Mouse (Mus musculus) heart, adult 2 months (tissue): Measurements from ENCODE around the gene Sim1. TPM values are rescaled to one million over a fixed set of nuclear protein-coding genes. Genes with fewer than 3 reads are reported as not detected.

ENCODE experiments used
- DNase-seq, 2 experiments: peaks; one replicate each; pipeline ENCODE4 v3.0.0; 2021
- H3K27ac ChIP-seq: fragments of 200-600 bp; 2 replicates; pipeline ENCODE4 v1.8.1; 2022
- H3K27me3 ChIP-seq: fragments of 200-500 bp; 2 replicates; pipeline ENCODE4 v1.6.1; 2012; ENCODE audit warnings: mild to moderate bottlenecking, low read length, inconsistent platforms, mixed read lengths; ENCODE audit not compliant: control insufficient read depth, insufficient read depth
- H3K36me3 ChIP-seq: fragments of 200-500 bp; 2 replicates; pipeline ENCODE4 v1.6.1; 2012; ENCODE audit warnings: low read length, inconsistent platforms; ENCODE audit not compliant: control insufficient read depth, insufficient read depth
- H3K4me1 ChIP-seq: fragments of 200-500 bp; 2 replicates; pipeline ENCODE4 v1.6.1; 2011; ENCODE audit warnings: low read length; ENCODE audit not compliant: control insufficient read depth, insufficient read depth
- H3K4me3 ChIP-seq: fragments of 200-600 bp; 2 replicates; pipeline ENCODE4 v1.8.1; 2022
- H3K79me2 ChIP-seq: fragments of 200-500 bp; replicated peaks from 2 replicates; pipeline ENCODE4 v1.6.1; 2012; ENCODE audit warnings: mild to moderate bottlenecking, inconsistent platforms, low read length, moderate library complexity, mixed read lengths; ENCODE audit not compliant: control insufficient read depth, insufficient read depth
- H3K9ac ChIP-seq: fragments of 200-500 bp; 2 replicates; pipeline ENCODE4 v1.6.1; 2012; ENCODE audit warnings: low read depth, mild to moderate bottlenecking, control low read depth, inconsistent platforms, low read length, mixed read lengths
- CTCF ChIP-seq: fragments of 200-600 bp; IDR thresholded peaks from 2 replicates; pipeline ENCODE4 v1.8.1; 2022; ENCODE audit warnings: antibody characterized with exemption, mild to moderate bottlenecking, moderate library complexity
- EP300 ChIP-seq: fragments of 200-500 bp; IDR thresholded peaks from 2 replicates; pipeline ENCODE4 v1.6.1; 2011; ENCODE audit warnings: low read depth, low read length, control low read depth; ENCODE audit not compliant: insufficient read depth
- POLR2A ChIP-seq: fragments of 200-500 bp; IDR thresholded peaks from 2 replicates; pipeline ENCODE4 v1.6.1; 2011; ENCODE audit warnings: mild to moderate bottlenecking, low read depth, low read length, control low read depth; ENCODE audit not compliant: insufficient read depth
- WGBS: fragments of 180-500 bp; shearing (Covaris S2); methylation state at CpG from one replicate; pipeline ENCODE4 v1.1.7; 2018; 5-methylcytosine and 5-hydroxymethylcytosine counted together
- intact Hi-C: fragments of 180-260 bp; cut with DNase I; formaldehyde crosslinking; loops from one replicate; pipeline ENCODE4 v1.15.1; 2025
- polyA plus RNA-seq: library from polyadenylated mRNA; depleted of rRNA; stranded (reverse); fragments of >200 nt; gene quantifications from 2 replicates; pipeline ENCODE4 v1.2.3, GENCODE M21; 2012
- total RNA-seq, 2 experiments: library from RNA; stranded (reverse); gene quantifications; 2 replicates each; pipeline ENCODE4 v1.2.3; 2021

The Sim1 gene
- total and polyA plus RNA-seq, 3 experiments = not detected

DNA sequence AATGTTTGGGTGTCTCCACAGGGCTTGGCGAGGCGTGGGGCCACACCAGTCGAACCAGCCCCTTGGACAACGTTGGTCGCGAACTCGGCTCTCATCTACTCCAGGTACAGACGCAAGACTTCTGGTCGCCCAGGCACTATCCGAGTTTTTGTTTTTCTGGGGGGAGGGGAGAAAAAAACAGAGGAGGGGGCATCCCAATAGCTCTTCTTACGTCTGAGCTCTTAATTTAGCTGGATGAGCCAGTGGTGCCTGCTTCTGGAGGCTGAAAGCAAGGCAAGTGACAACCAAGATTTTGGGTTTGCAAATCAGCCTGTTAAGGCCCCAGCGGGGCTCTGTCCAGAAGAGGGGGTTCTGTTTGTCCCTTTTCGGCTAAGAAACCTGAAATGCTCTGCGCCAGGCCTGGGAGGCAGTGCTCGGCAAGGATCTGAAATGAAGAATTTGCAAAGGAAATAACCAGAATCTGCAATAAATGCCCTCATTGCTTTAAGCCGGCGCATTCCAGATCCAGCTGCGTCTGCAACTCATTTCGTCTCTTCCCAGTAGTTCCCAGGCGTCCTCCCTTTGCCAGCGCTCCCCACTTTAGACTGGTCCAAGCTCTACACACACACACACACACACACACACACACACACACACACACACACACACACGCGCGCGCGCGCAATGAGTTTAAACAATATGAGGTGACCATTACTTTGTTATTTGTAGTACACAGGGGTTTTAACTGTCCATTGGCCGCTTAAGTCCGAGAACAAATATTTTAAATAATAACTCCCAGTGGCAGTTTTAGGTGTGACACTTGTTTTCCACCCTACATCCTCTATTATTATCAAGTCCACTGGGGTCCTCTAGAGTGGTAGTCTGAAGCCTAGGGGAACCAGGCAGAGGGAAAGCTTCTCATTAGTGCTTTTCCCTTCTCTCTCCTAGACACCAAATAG lies 10.5 kb downstream of the Sim1 start:
- H3K4me3 ChIP-seq = no peak overlapping the region
- TF ChIP-seq CTCF (no peak), POLR2A (no peak), EP300 (no peak)
- no peak overlapping the region for H3K27ac ChIP-seq
- no peaks in the 10 kb centered on the region for H3K36me3 ChIP-seq
- intact Hi-C loops = no loop called here
- no peak for DNase-seq
- peaks cover 29% of the 10 kb centered on the region for H3K27me3 ChIP-seq
- no peak overlapping the region for H3K9ac ChIP-seq
- no peaks in the 10 kb centered on the region for H3K79me2 ChIP-seq
- no peaks in the 10 kb centered on the region for H3K4me1 ChIP-seq
- WGBS = 21% methylated on average over 29 of the region's 29 CpGs

GRCm38 (mm10) chr10:50910400-50910799 lies 15.8 kb downstream of the Sim1 start:
- intact Hi-C loops = no loop called here
- Histone ChIP-seq H3K4me1 (no peaks in the 10 kb centered on the region), H3K9ac (no peak overlapping the region), H3K27me3 (peaks cover 13% of the 10 kb centered on the region), H3K79me2 (no peaks in the 10 kb centered on the region), H3K27ac (no peak overlapping the region), H3K4me3 (no peak overlapping the region), H3K36me3 (no peaks in the 10 kb centered on the region)
- TF ChIP-seq POLR2A (no peak), EP300 (no peak)
- 8% methylated on average over 16 of the region's 16 CpGs for WGBS
- DNase-seq = no peak

GRCm38 (mm10) chr10:50910861-50911410 lies 16.4 kb downstream of the Sim1 start:
- Histone ChIP-seq H3K4me1 (no peaks in the 10 kb centered on the region), H3K9ac (no peak overlapping the region), H3K27me3 (peaks cover 13% of the 10 kb centered on the region), H3K79me2 (no peaks in the 10 kb centered on the region), H3K27ac (no peak overlapping the region), H3K36me3 (no peaks in the 10 kb centered on the region), H3K4me3 (no peak overlapping the region)
- intact Hi-C loops = no loop called here
- WGBS = 12% methylated on average over 12 of the region's 12 CpGs
- DNase-seq = no peak
- TF ChIP-seq EP300 = no peak
- no peak for TF ChIP-seq CTCF
- TF ChIP-seq POLR2A = no peak

- TF ChIP-seq EP300 = no peak
- no peak for TF ChIP-seq POLR2A
- TF ChIP-seq CTCF = no peak
- DNase-seq = no peak
- Histone ChIP-seq H3K4me1 (no peaks in the 10 kb centered on the region), H3K79me2 (no peaks in the 10 kb centered on the region), H3K27ac (no peak overlapping the region), H3K27me3 (peaks cover 2% of the 10 kb centered on the region), H3K4me3 (no peak overlapping the region), H3K36me3 (no peaks in the 10 kb centered on the region), H3K9ac (no peak overlapping the region)
- 44% methylated on average over 2 of the region's 2 CpGs for WGBS
- intact Hi-C loops = no loop called here
Observed at GRCm38 (mm10) chr10:50915607-50916006, 21.1 kb downstream of the Sim1 start.

- intact Hi-C loops = no loop called here
- WGBS = 61% methylated on average over 5 of the region's 5 CpGs
- Histone ChIP-seq H3K36me3 (no peaks in the 10 kb centered on the region), H3K4me3 (no peak overlapping the region), H3K9ac (no peak overlapping the region), H3K4me1 (no peaks in the 10 kb centered on the region), H3K27me3 (no peaks in the 10 kb centered on the region), H3K27ac (no peak overlapping the region), H3K79me2 (no peaks in the 10 kb centered on the region)
- TF ChIP-seq POLR2A (no peak), CTCF (no peak), EP300 (no peak)
- DNase-seq = no peak
Observed at GRCm38 (mm10) chr10:50929281-50929680, 34.7 kb downstream of the Sim1 start.

GRCm38 (mm10) chr10:50935673-50936072 lies 41.1 kb downstream of the Sim1 start:
- H3K79me2 ChIP-seq = no peaks in the 10 kb centered on the region
- no peak overlapping the region for H3K9ac ChIP-seq
- intact Hi-C loops = no loop called here
- H3K36me3 ChIP-seq = no peaks in the 10 kb centered on the region
- no peaks in the 10 kb centered on the region for H3K27me3 ChIP-seq
- H3K27ac ChIP-seq = no peak overlapping the region
- no peak for DNase-seq
- H3K4me1 ChIP-seq = no peaks in the 10 kb centered on the region
- TF ChIP-seq EP300 (no peak), CTCF (no peak), POLR2A (no peak)
- H3K4me3 ChIP-seq = no peak overlapping the region
